Comparison of ENCODE assay signal across 16 mouse cellular contexts in the genomic region with DNA sequence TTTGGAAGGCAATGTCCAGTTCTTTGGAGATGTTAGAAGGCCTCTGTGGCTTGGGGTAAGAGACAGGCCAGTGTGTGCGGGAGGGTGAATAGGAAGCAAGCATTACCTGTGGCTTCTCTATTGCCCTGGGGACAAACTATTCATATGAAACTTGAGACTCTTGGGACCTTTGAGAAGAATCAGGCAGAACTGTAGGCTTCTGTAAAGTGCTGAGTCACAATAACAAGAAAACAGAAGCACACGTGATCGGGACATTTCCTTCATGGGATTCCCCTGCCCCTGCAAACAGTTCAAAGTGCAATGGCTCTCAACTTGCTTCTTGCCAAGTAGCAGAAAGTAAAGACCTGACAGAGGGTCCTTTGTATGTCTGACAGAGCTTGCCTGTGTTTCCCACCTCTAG. TPM values are rescaled to one million over a fixed set of nuclear protein-coding genes. Genes with fewer than 3 reads are reported as not detected.
DNase-seq lines count a peak whose midpoint lies in the region; ATAC-seq and TF ChIP-seq lines count a peak whose summit lies in the region.
"Had no signal": no experiment of that assay in that cellular context is flagged by ENCODE, and none has a peak within 500 bp of the region (broad histone marks: within the 10 kb centered on the region; RNA-seq: fewer than 3 reads in every experiment).

No protein-coding gene starts in this region.

- no peak for TF ChIP-seq CTCF in liver, embryonic 14.5 days (IDR thresholded peaks at IDR 0.05; ENCODE audit: low read depth)
- TF ChIP-seq CTCF in liver, postnatal 0 days (IDR thresholded peaks at IDR 0.05; ENCODE audit: low read depth) = no peak

- H3K4me3 ChIP-seq in liver, embryonic 14.5 days (ENCODE audit: insufficient read depth in 1 of 2, low read depth in 2 of 2, low read length in 2 of 2) = no peak overlapping the region
- no peak overlapping the region for H3K4me3 ChIP-seq in liver, postnatal 0 days (ENCODE audit: low read depth, low read length)
- H3K4me3 ChIP-seq in hindbrain, embryonic 16.5 days (ENCODE audit: low read length) = no peak overlapping the region
- no peak overlapping the region for H3K4me3 ChIP-seq in hindbrain, embryonic 12.5 days
- H3K4me3 ChIP-seq: embryonic facial prominence, embryonic 13.5 days; forebrain, embryonic 15.5 days; midbrain, embryonic 10.5 days; myocyte had no signal

- H3K4me1 ChIP-seq in liver, embryonic 14.5 days (replicated peaks; ENCODE audit: control insufficient read depth in 2 of 2, insufficient read depth in 2 of 2, low read length in 1 of 2) = no peaks in the 10 kb centered on the region
- no peaks in the 10 kb centered on the region for H3K4me1 ChIP-seq in liver, postnatal 0 days (ENCODE audit: insufficient read depth)
- H3K4me1 ChIP-seq in hindbrain, embryonic 16.5 days (ENCODE audit: control insufficient read depth, insufficient read depth, low read depth, low read length) = no peaks in the 10 kb centered on the region
- no peaks in the 10 kb centered on the region for H3K4me1 ChIP-seq in hindbrain, embryonic 12.5 days
- H3K4me1 ChIP-seq: embryonic facial prominence, embryonic 13.5 days; forebrain, embryonic 15.5 days; midbrain, embryonic 10.5 days had no signal

- no peaks in the 10 kb centered on the region for H3K27me3 ChIP-seq in liver, embryonic 14.5 days (ENCODE audit: control insufficient read depth, insufficient read depth, low read length)
- H3K27me3 ChIP-seq in liver, postnatal 0 days (ENCODE audit: insufficient read depth, low read length) = no peaks in the 10 kb centered on the region
- no peaks in the 10 kb centered on the region for H3K27me3 ChIP-seq in hindbrain, embryonic 16.5 days (replicated peaks; ENCODE audit: control insufficient read depth, insufficient read depth, low read length)
- H3K27me3 ChIP-seq in hindbrain, embryonic 12.5 days = no peaks in the 10 kb centered on the region
- H3K27me3 ChIP-seq: embryonic facial prominence, embryonic 13.5 days; forebrain, embryonic 15.5 days had no signal

- H3K27ac ChIP-seq in liver, embryonic 14.5 days = no peak overlapping the region
- no peak overlapping the region for H3K27ac ChIP-seq in liver, postnatal 0 days (ENCODE audit: low read depth)
- no peak overlapping the region for H3K27ac ChIP-seq in hindbrain, embryonic 16.5 days (ENCODE audit: low read depth, low read length)
- no peak overlapping the region for H3K27ac ChIP-seq in hindbrain, embryonic 12.5 days
- H3K27ac ChIP-seq: embryonic facial prominence, embryonic 13.5 days; forebrain, embryonic 15.5 days; midbrain, embryonic 10.5 days had no signal

- 41% methylated on average over 3 of the region's 3 CpGs for WGBS in liver, embryonic 14.5 days (ENCODE audit: insufficient replicate concordance)
- 38% methylated on average over 3 of the region's 3 CpGs for WGBS in liver, postnatal 0 days (ENCODE audit: insufficient replicate concordance)
- 85% methylated on average over 3 of the region's 3 CpGs for WGBS in hindbrain, embryonic 16.5 days
- 76% methylated on average over 3 of the region's 3 CpGs for WGBS in hindbrain, embryonic 12.5 days

- H3K36me3 ChIP-seq in liver, embryonic 14.5 days (replicated peaks; ENCODE audit: control insufficient read depth, insufficient read depth, low read depth) = no peaks in the 10 kb centered on the region
- no peaks in the 10 kb centered on the region for H3K36me3 ChIP-seq in liver, postnatal 0 days (replicated peaks; ENCODE audit: insufficient read depth, low read length)
- no peaks in the 10 kb centered on the region for H3K36me3 ChIP-seq in hindbrain, embryonic 16.5 days (ENCODE audit: control insufficient read depth, insufficient read depth, low read length)
- H3K36me3 ChIP-seq in hindbrain, embryonic 12.5 days = no peaks in the 10 kb centered on the region
- H3K36me3 ChIP-seq: embryonic facial prominence, embryonic 13.5 days; forebrain, embryonic 15.5 days; midbrain, embryonic 10.5 days had no signal

- H3K9me3 ChIP-seq in liver, embryonic 14.5 days (ENCODE audit: control insufficient read depth, low read length) = no peaks in the 10 kb centered on the region
- H3K9me3 ChIP-seq in liver, postnatal 0 days (ENCODE audit: low read length) = no peaks in the 10 kb centered on the region
- no peaks in the 10 kb centered on the region for H3K9me3 ChIP-seq in hindbrain, embryonic 16.5 days (ENCODE audit: control insufficient read depth, low read length)
- H3K9me3 ChIP-seq in hindbrain, embryonic 12.5 days (replicated peaks) = no peaks in the 10 kb centered on the region
- H3K9me3 ChIP-seq: embryonic facial prominence, embryonic 13.5 days; forebrain, embryonic 15.5 days; midbrain, embryonic 10.5 days had no signal

- no peak for TF ChIP-seq EP300 in liver, embryonic 14.5 days (IDR thresholded peaks at IDR 0.05; ENCODE audit: low read depth)
- TF ChIP-seq EP300 in liver, postnatal 0 days (IDR thresholded peaks at IDR 0.05; ENCODE audit: low read depth) = no peak

- no peak for ATAC-seq in liver, embryonic 14.5 days (ENCODE audit: insufficient read depth)
- no peak for ATAC-seq in liver, postnatal 0 days
- peak; percentile 60 for ATAC-seq in CD4-positive, CD25-positive, alpha-beta regulatory T cell, adult 4 months
- peak; percentile 69 for ATAC-seq in common myeloid progenitor, adult 5-6 weeks (replicated peaks; ENCODE audit: low read depth, poor library complexity, severe bottlenecking)
- 0 out of 2 replicates have a peak, but pooled peaks have one; percentile 18 for ATAC-seq in megakaryocyte-erythroid progenitor cell, adult 5-6 weeks (replicated peaks; ENCODE audit: low FRiP score, low TSS enrichment, poor library complexity, severe bottlenecking)
- no peak for ATAC-seq in hindbrain, embryonic 16.5 days
- no peak for ATAC-seq in hindbrain, embryonic 12.5 days (ENCODE audit: low FRiP score)
- ATAC-seq: forebrain, embryonic 15.5 days had no signal

- DNase-seq in liver, embryonic 14.5 days (ENCODE audit: low read depth in 3 of 3, low spot score in 3 of 3) = peak in 2 of 3 experiments; percentile 0 to 2
- no peak for DNase-seq in liver, postnatal 0 days
- DNase-seq in right cerebral cortex, postnatal 25 days = no peak
- DNase-seq: cerebellum, adult 8-10 months had no signal

- no peak overlapping the region for H3K4me2 ChIP-seq in liver, embryonic 14.5 days (ENCODE audit: low read depth)
- no peak overlapping the region for H3K4me2 ChIP-seq in liver, postnatal 0 days (ENCODE audit: low read depth, low read length)
- H3K4me2 ChIP-seq in hindbrain, embryonic 16.5 days (ENCODE audit: low read length) = no peak overlapping the region
- no peak overlapping the region for H3K4me2 ChIP-seq in hindbrain, embryonic 12.5 days (replicated peaks)
- H3K4me2 ChIP-seq: embryonic facial prominence, embryonic 13.5 days; forebrain, embryonic 15.5 days had no signal

- no peak overlapping the region for H3K9ac ChIP-seq in liver, embryonic 14.5 days (replicated peaks)
- no peak overlapping the region for H3K9ac ChIP-seq in liver, postnatal 0 days (replicated peaks)
- H3K9ac ChIP-seq in hindbrain, embryonic 16.5 days (ENCODE audit: low read depth, low read length) = no peak overlapping the region
- H3K9ac ChIP-seq in hindbrain, embryonic 12.5 days = no peak overlapping the region
- H3K9ac ChIP-seq: embryonic facial prominence, embryonic 13.5 days; forebrain, embryonic 15.5 days had no signal

RNA-seq across cellular contexts. Expression of a gene that starts 48.5 kb away (rescaled TPM):
- not detected in 2 replicates for polyA plus RNA-seq in liver, embryonic 14.5 days (2012; rRNA removed)
- not detected in 2 replicates for polyA plus RNA-seq in liver, embryonic 14.5 days (2014; fragmentation: Nextera tagmentation; extraction: Ambion mirVana)
- not detected in 2 replicates for polyA plus RNA-seq in liver, postnatal 0 days (2015; fragmentation: Nextera tagmentation; extraction: Ambion mirVana)
- not detected for polyA plus RNA-seq in CD4-positive, CD25-positive, alpha-beta regulatory T cell, adult 4 months (2017; shearing (Covaris generic))
- not detected in 2 replicates for total RNA-seq in common myeloid progenitor, adult 5-6 weeks (2017)
- total RNA-seq in megakaryocyte-erythroid progenitor cell, adult 5-6 weeks (2014; fragmentation: Nextera tagmentation) = not detected in 2 replicates
- not detected in 2 replicates for total RNA-seq in megakaryocyte-erythroid progenitor cell, adult 5-6 weeks (2017)
- 1.0 and 1.1 TPM in 2 replicates for polyA plus RNA-seq in hindbrain, embryonic 16.5 days (2015; fragmentation: Nextera tagmentation; extraction: Ambion mirVana)
- polyA plus RNA-seq in hindbrain, embryonic 12.5 days (2016; fragmentation: Nextera tagmentation; extraction: Ambion mirVana) = 1.5 and 2.6 TPM in 2 replicates
- total RNA-seq: left cerebral cortex, postnatal 36 days had no signal
- polyA plus RNA-seq: embryonic facial prominence, embryonic 13.5 days; heart, embryonic 16.5 days; liver, embryonic 16.5 days; myocyte had no signal

Comparison
In these comparisons a context has a peak if more than half of its experiments do, and no peak if none do; other contexts are left out.
1. DNase-seq: peak in liver, embryonic 14.5 days (2 of 3); none in liver, postnatal 0 days (single experiment) and right cerebral cortex, postnatal 25 days (single experiment).
2. ATAC-seq: peak in CD4-positive, CD25-positive, alpha-beta regulatory T cell, adult 4 months (single experiment), common myeloid progenitor, adult 5-6 weeks (single experiment) and megakaryocyte-erythroid progenitor cell, adult 5-6 weeks (single experiment); none in liver, embryonic 14.5 days (single experiment), liver, postnatal 0 days (single experiment), hindbrain, embryonic 16.5 days (single experiment) and hindbrain, embryonic 12.5 days (single experiment).